Mouse (Mus musculus): ENCODE measurements around the gene Epha1.

Epha1 gene

GRCm38 (mm10) chr6:42356913-42357312 is 16.2 kb downstream of the Epha1 start:
- in situ Hi-C loops (cut with MboI, MseI): loop anchor here in 1 of 2 experiments (25.0 kb wide), 1 partner anchor 1920 kb away; the partner anchor contains the start of genes E330009J07Rik and Wee2

GRCm38 (mm10) chr6:42355794-42356600 is 17.1 kb downstream of the Epha1 start:
- in situ Hi-C loops (cut with MboI, MseI): loop anchor here in 1 of 2 experiments (25.0 kb wide), 1 partner anchor 1919 kb away; the partner anchor contains the start of genes E330009J07Rik and Wee2

DNA sequence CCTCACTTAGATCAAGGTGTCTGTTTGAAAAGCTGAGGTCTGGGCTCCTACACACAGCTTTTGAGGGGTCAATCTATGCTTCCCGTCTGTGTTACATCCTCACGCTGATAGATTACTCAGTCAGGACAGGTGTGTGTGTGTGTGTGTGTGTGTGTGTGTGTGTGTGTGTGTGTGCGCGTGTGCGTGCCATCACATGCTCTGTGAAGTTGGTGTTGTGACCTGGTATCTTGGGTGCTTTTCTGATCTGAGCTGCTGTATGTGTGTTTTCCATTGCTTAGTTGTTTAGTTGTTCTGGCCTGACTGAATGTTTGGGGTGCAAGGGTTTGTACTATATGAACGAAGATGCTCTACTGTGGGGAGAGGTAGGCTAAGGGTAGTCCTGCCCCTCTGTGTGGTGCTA is 17.7 kb downstream of the Epha1 start:
- in situ Hi-C loops (cut with MboI, MseI): loop anchor here in 1 of 2 experiments (25.0 kb wide), 1 partner anchor 1918 kb away; the partner anchor contains the start of genes E330009J07Rik and Wee2

DNA sequence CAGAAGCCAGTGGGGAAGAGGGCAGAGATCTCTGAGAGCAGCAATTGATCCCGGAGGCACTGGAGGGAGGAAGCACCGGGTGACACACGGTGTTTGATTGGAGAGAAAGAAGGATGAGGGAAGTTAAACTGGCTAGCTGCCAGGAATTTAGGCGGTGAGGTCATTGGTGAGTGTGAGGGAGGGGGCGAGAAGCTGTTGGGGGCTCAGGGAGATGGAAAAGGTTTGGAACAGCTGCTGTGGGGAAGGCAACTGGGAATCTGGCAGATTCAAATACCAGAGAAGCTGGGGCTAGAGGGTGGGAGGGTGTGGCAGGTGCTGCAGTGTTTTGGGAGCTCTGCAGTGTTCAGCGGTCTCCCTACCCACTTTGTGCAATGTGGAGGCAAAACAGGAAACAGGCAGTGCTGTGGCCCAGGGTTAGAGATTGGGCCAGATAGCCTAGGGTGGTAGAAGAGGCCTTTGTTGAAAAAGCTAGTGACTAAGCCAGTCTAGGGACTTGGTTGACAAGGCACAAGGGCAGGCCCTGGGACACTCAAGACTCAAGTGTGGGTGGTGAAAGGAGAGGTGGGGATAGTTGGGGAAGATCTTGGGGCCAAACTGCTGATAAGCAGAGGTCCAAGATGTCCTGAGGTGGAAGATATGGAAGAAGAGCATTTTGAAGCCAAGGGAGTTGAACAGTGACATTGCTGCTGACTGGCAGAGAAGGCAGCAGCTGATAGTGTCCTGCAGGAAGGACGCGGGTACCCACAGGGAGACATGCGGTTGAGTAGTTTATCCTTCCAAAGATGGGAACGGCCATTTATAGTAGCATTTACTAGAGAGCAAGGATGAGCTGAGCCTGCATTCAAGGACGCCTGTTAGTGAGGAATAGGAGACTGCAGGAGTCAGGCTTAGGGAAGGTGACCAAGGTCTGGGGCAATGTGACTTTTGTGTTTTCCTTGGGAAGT is 18.7 kb downstream of the Epha1 start:
- in situ Hi-C loops (cut with MboI, MseI): loop anchor here in 1 of 2 experiments (5.0 to 25.0 kb wide), 2 partner anchors 807 to 1917 kb away; partner anchors contain the start of genes E330009J07Rik and Wee2

- in situ Hi-C loops (cut with MboI, MseI): loop anchor here in 1 of 2 experiments (5.0 to 25.0 kb wide), 2 partner anchors 806 to 1916 kb away; partner anchors contain the start of genes E330009J07Rik and Wee2
These were observed 19.9 kb downstream of the Epha1 start for GRCm38 (mm10) chr6:42353180-42353579.

DNA sequence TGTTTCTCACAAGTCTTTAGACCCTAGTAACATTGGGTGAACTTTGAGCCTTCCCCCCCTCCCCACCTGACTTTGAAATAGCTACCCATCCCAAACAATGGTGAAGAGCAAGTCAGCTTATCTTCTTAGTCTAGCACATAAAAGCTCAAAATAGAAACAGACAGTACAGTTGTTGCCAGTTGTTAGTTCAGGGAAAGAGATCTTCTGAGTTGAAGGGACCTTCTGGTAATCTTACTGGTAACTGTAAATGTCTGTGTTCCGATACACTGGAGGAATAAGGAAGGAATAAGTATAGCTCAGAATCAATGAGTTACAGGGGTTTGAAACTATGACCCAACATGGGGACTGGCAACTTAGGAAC is 20.6 kb downstream of the Epha1 start:
- in situ Hi-C loops (cut with MboI, MseI): loop anchor here in 1 of 2 experiments (5.0 to 25.0 kb wide), 2 partner anchors 805 to 1915 kb away; partner anchors contain the start of genes E330009J07Rik and Wee2

DNA sequence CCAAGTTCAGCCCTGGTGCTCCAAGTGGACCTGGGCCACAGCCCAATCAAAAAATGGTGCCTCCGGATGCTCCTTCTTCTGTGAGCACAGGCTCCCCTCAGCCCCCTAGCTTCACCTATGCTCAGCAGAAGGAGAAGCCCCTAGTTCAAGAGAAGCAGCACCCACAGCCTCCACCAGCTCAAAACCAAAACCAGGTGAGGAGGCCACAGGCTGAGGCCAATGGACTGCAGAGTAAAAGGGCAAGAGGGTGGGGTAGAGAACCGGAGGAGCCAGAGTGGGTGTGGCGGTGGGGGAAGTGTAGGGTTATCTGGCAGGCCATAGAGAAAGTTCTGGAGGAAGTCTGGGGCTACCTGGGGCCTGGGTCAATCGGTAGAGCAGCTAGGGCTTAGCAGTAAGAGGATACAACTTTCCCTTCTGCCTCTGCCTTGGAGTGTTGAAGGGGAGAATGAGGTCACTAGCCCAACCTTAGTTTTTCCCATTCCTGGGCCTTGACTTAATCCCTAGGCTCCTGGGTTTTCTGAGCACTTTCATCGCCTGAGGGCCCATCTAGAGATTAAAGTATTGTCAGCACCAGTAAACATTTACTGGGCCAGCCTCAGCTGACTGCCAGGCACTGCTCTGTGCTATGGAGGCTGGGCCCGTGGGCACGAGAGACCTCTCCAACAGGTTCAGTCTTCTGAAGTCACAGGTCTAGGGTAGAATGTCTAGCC is 21.1 kb downstream of the Epha1 start:
- in situ Hi-C loops (cut with MboI, MseI): loop anchor here in 1 of 2 experiments (5.0 to 25.0 kb wide), 2 partner anchors 805 to 1915 kb away; partner anchors contain the start of genes E330009J07Rik and Wee2

DNA sequence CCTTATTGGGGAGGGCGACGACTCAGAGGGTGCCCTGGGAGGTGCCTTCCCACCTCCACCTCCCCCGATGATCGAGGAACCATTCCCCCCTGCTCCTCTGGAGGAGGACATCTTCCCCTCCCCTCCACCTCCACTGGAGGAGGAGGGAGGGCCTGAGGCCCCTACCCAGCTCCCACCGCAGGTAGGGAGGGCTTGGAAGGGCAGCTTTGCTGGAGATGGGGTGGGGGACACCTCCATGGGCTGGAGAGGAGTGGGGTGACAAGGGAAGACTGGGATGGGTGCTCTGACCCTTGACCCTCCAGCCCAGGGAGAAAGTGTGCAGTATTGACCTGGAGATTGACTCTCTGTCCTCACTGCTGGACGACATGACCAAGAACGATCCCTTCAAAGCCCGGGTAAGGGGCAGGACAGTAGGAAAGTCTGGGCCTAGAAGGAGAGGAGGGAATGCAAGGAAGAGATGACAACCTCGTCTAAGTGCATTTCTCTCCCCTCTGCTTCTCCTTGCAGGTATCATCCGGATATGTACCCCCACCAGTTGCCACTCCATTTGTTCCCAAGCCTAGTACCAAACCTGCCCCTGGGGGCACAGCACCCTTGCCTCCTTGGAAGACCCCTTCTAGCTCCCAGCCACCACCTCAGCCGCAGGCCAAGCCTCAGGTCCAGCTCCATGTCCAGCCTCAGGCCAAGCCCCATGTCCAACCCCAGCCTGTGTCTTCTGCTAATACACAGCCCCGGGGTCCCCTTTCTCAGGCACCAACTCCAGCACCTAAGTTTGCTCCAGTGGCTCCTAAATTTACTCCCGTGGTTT is 21.9 kb downstream of the Epha1 start:
- in situ Hi-C loops (cut with MboI, MseI): loop anchor here in 1 of 2 experiments (5.0 to 25.0 kb wide), 2 partner anchors 804 to 1914 kb away; partner anchors contain the start of genes E330009J07Rik and Wee2

DNA sequence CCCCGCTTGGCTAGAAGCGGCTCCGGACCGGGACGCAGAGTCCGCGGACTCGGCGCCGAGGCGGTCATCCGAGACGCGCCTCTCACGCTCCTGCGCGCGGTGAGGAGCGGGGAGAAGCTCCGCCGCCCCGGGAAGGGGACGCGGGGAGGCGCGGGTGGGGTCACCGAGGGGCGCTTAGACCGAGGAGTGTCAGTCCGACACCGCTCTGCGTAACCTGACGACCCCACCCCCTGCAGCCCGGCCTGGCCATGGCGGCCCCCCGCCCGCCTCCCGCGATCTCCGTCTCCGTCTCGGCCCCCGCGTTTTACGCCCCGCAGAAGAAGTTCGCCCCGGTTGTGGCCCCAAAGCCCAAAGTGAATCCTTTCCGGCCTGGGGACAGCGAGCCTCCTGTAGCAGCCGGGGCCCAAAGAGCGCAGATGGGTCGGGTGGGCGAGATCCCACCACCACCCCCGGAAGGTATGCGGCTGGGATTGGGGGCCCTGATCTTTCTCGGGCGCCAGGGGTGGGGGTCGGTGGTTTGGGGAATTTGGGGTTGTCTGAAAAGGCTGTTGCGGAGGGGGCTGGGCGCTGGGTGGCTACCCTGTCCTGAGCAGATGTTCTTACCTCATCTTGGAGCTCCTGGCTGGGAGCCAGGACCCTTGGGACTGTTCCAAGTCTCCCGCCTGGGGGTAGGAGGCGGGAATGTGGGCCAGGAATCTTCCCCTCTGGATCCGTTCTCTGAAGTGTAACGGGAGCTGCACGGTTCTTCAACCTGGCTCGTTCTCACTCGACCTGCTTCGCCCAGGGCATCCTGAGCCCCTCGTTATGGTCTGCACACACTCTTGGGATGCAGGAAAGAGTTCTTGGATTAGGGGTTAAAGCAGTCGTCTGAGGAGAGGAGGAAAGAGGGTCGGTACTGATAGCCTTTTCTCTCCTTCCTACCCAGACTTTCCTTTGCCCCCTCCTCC is 22.8 kb downstream of the Epha1 start:
- in situ Hi-C loops (cut with MboI, MseI): loop anchor here in 1 of 2 experiments (5.0 to 25.0 kb wide), 2 partner anchors 803 to 1913 kb away; partner anchors contain the start of genes E330009J07Rik and Wee2

- in situ Hi-C loops (cut with MboI, MseI): loop anchor here in 1 of 2 experiments (5.0 to 25.0 kb wide), 2 partner anchors 802 to 1912 kb away; partner anchors contain the start of genes E330009J07Rik and Wee2
These were observed 23.5 kb downstream of the Epha1 start, which contains the start of gene Zyx for GRCm38 (mm10) chr6:42349426-42350020. TSS of gene Zyx (plus strand) at chr6:42349630.

DNA sequence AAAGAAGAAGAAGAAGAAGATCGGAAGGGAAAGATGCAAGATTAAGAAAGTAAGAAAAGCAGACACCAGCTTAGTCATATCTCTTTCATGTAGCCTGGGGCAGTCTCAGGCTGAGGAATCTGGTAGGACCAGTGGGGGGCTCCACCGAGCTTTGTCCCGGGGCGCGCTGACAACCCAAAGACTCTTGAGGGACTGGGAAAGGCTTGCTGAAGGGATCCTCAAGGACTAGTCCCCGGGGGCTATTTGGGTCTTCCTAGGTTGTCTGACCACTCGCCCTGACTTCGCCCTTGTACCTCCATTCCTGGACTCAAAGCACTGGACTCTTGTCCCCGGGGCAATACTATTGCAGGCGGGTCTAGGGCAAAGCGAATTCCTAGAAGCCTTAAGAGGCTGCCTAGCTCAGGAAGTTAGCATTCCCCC is 24.1 kb downstream of the Epha1 start:
- in situ Hi-C loops (cut with MboI, MseI): no loop called here

- in situ Hi-C loops (cut with MboI, MseI): no loop called here
These were observed 24.6 kb downstream of the Epha1 start for GRCm38 (mm10) chr6:42348281-42349005.

- in situ Hi-C loops (cut with MboI, MseI): loop anchor here in 1 of 2 experiments (5.0 kb wide), 1 partner anchor 38 kb away; no protein-coding TSS in a partner anchor
These were observed 28.8 kb downstream of the Epha1 start for GRCm38 (mm10) chr6:42344255-42344654.

- in situ Hi-C loops (cut with MboI, MseI): loop anchor here in 1 of 2 experiments (5.0 kb wide), 1 partner anchor 39 kb away; no protein-coding TSS in a partner anchor
These were observed 29.5 kb downstream of the Epha1 start for GRCm38 (mm10) chr6:42343361-42344120.

DNA sequence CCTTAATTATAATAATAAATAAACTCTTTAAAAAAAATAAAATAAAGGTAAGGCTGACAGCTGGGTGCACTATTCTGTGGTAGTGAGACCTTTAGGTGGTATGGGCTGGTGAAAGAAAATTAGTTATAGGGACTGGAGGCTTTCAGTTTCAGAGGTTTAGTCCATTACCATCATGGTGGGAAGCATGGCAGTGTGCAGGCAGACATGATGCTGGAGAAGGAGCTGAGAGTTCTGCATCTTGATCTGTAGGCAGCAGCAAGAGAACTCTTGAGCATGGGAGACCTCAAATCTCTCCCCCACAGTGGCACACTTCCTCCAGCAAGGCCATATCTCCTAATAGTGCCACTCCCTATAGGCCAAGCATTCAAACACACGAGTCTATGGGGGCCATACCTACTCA is 30.9 kb downstream of the Epha1 start:
- in situ Hi-C loops (cut with MboI, MseI): loop anchor here in 1 of 2 experiments (5.0 kb wide), 1 partner anchor 40 kb away; no protein-coding TSS in a partner anchor

DNA sequence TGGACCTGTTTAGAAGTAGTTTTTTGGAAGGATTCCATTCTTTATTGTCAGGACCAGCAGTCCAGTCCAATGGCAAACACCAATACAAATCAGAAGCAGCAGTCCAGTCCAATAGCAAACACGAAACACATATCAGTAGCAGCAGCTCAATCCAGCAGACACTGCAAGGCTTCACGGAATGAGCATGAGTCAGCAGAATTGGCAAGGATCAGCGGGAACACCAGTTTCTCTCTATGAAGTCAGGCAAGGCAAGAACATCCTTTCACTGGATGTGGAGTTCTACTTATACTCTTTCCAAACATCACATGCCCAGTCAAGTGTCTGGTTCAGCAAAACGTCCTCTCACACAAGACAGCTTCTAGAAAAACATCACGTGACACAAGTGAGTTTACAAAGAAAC is 33.1 kb downstream of the Epha1 start:
- in situ Hi-C loops (cut with MboI, MseI): loop anchor here in 1 of 2 experiments (5.0 kb wide), 1 partner anchor 42 kb away; no protein-coding TSS in a partner anchor
